Mouse (Mus musculus): ENCODE measurements around the gene Gon4l.

- TF ChIP-seq SMC3 (IDR thresholded peaks at IDR 0.05; ENCODE audit: low read depth, low read length) (no peak), CTCF (IDR thresholded peaks at IDR 0.05 in 2 of 3, conservative IDR thresholded peaks at IDR 0.05 in 1 of 3; ENCODE audit: control insufficient read depth in 1 of 3, insufficient read depth in 1 of 3, low read depth in 2 of 3, low read length in 3 of 3, poor library complexity in 1 of 3, severe bottlenecking in 1 of 3) (no peak), MAZ (IDR thresholded peaks at IDR 0.05; ENCODE audit: low read depth, low read length) (no peak), GATA1 (IDR thresholded peaks at IDR 0.05; ENCODE audit: low read depth, low read length) (no peak), MXI1 (IDR thresholded peaks at IDR 0.05; ENCODE audit: low read depth, low read length) (no peak)
Observed at GRCm38 (mm10) chr3:88953246-88953645, 118.2 kb downstream of the Gon4l start.

Data from MEL (cell line).